Mouse (Mus musculus): ENCODE data around the gene Rhobtb1. TPM values are rescaled to one million over a fixed set of nuclear protein-coding genes. Genes with fewer than 3 reads are reported as not detected.

Gene Rhobtb1
- polyA plus RNA-seq, 1 experiment from 2014 or later: 19.6 TPM

DNA sequence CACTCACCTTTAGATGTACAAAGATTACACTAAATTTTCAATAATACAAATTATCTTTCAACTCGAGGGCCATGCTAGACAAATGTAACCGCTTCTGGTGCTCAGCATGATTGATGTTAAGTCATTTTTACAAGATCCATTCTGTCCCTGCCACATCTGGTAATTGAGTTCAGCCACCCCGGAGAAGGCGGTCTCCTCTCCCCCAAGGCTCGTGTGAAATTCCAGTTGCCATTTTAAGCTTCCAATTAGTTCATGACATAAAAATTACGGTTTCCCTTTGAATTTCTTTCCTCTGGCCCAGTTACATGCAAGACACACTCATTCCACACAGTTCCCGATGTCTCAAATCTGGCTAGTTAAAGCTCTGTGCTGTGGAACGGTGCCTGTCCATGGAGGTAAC is 162.7 kb downstream of the Rhobtb1 start:
- H3K9ac ChIP-seq (ENCODE audit: low read depth, low read length): no peak overlapping the region
- no peak overlapping the region for H3K4me2 ChIP-seq (ENCODE audit: low read depth, low read length)
- H3K27me3 ChIP-seq (ENCODE audit: control insufficient read depth, insufficient read depth, low read depth, low read length): no peaks in the 10 kb centered on the region
- no peaks in the 10 kb centered on the region for H3K9me3 ChIP-seq (replicated peaks; ENCODE audit: control insufficient read depth, low read length)
- H3K4me3 ChIP-seq (ENCODE audit: low read depth, low read length): no peak overlapping the region
- ATAC-seq (ENCODE audit: low read depth): no peak
- WGBS (ENCODE audit: insufficient replicate concordance): 64% methylated on average over 8 of the region's 8 CpGs
- no peaks in the 10 kb centered on the region for H3K4me1 ChIP-seq (ENCODE audit: control insufficient read depth, low read depth, low read length)
- no peak overlapping the region for H3K27ac ChIP-seq (ENCODE audit: low read length)
- no peaks in the 10 kb centered on the region for H3K36me3 ChIP-seq (ENCODE audit: control insufficient read depth, insufficient read depth)

DNA sequence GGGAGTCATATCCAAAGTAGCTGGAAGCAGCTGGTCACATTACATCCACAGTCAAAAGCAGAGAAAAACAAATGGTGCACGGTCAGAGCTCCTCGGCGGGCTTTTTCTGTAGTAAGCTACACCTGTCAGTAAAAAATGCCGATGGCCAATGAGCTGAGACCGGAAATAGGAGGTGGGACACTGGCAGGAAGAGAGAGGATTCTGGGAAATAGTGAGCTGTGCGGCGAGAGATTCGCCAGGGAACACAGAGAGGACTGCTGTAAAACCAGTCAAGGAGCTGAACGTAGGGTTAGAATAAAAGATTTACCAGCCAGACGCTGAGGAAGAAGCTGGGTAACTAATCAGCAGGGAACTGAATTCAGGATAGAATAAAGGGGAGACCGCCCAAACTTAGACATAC is 167.3 kb downstream of the Rhobtb1 start:
- H3K4me3 ChIP-seq (ENCODE audit: low read depth, low read length): no peak overlapping the region
- no peaks in the 10 kb centered on the region for H3K4me1 ChIP-seq (ENCODE audit: control insufficient read depth, low read depth, low read length)
- 73% methylated on average over 11 of the region's 11 CpGs for WGBS (ENCODE audit: insufficient replicate concordance)
- no peak overlapping the region for H3K4me2 ChIP-seq (ENCODE audit: low read depth, low read length)
- H3K36me3 ChIP-seq (ENCODE audit: control insufficient read depth, insufficient read depth): no peaks in the 10 kb centered on the region
- H3K27ac ChIP-seq (ENCODE audit: low read length): no peak overlapping the region
- H3K9ac ChIP-seq (ENCODE audit: low read depth, low read length): no peak overlapping the region
- ATAC-seq (ENCODE audit: low read depth): no peak
- H3K27me3 ChIP-seq (ENCODE audit: control insufficient read depth, insufficient read depth, low read depth, low read length): no peaks in the 10 kb centered on the region
- H3K9me3 ChIP-seq (replicated peaks; ENCODE audit: control insufficient read depth, low read length): no peaks in the 10 kb centered on the region

GRCm38 (mm10) chr10:69320667-69321518 is 169.7 kb downstream of the Rhobtb1 start:
- Histone ChIP-seq H3K4me3 (ENCODE audit: low read depth, low read length) (peak overlapping the region; percentile 30; the same call in 1 of the 2 replicates), H3K36me3 (ENCODE audit: control insufficient read depth, insufficient read depth) (no peaks in the 10 kb centered on the region), H3K27ac (ENCODE audit: low read length) (no peak overlapping the region), H3K9me3 (replicated peaks; ENCODE audit: control insufficient read depth, low read length) (no peaks in the 10 kb centered on the region), H3K9ac (ENCODE audit: low read depth, low read length) (no peak overlapping the region), H3K4me2 (ENCODE audit: low read depth, low read length) (peak overlapping the region; percentile 30; the same call in 1 of the 2 replicates), H3K27me3 (ENCODE audit: control insufficient read depth, insufficient read depth, low read depth, low read length) (no peaks in the 10 kb centered on the region), H3K4me1 (ENCODE audit: control insufficient read depth, low read depth, low read length) (no peaks in the 10 kb centered on the region)
- WGBS (ENCODE audit: insufficient replicate concordance): 34% methylated on average over 21 of the region's 21 CpGs
- peak; percentile 72 for ATAC-seq (ENCODE audit: low read depth)

- WGBS (ENCODE audit: insufficient replicate concordance): 45% methylated on average over 15 of the region's 15 CpGs
- H3K27ac ChIP-seq (ENCODE audit: low read length): no peak overlapping the region
Observed at GRCm38 (mm10) chr10:69321519-69322035, 170.3 kb downstream of the Rhobtb1 start.

DNA sequence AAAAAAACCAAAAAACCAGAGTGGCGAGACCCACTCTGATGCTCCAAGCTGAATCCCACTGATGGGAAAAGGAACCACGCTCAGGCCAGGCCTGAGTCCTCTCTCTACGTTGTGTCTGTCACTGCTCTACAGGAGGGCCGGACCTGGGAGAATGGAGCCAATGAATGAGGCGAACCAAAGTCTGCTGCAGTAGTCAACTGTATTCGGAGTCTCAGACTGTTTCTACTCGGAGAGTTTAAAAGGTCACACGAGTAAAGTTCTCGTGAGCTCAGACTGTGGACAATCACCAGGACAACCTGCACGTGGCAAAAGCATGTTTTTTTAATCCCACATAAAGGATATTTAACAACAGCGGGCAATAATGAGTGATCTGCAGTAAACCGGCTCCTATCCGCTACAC is 172.8 kb downstream of the Rhobtb1 start:
- no peaks in the 10 kb centered on the region for H3K27me3 ChIP-seq (ENCODE audit: control insufficient read depth, insufficient read depth, low read depth, low read length)
- no peak overlapping the region for H3K9ac ChIP-seq (ENCODE audit: low read depth, low read length)
- H3K4me1 ChIP-seq (ENCODE audit: control insufficient read depth, low read depth, low read length): peaks cover 3% of the 10 kb centered on the region
- H3K4me2 ChIP-seq (ENCODE audit: low read depth, low read length): no peak overlapping the region
- ATAC-seq (ENCODE audit: low read depth): no peak
- no peak overlapping the region for H3K4me3 ChIP-seq (ENCODE audit: low read depth, low read length)
- no peaks in the 10 kb centered on the region for H3K9me3 ChIP-seq (replicated peaks; ENCODE audit: control insufficient read depth, low read length)
- H3K27ac ChIP-seq (ENCODE audit: low read length): no peak overlapping the region
- 68% methylated on average over 13 of the region's 13 CpGs for WGBS (ENCODE audit: insufficient replicate concordance)
- no peaks in the 10 kb centered on the region for H3K36me3 ChIP-seq (ENCODE audit: control insufficient read depth, insufficient read depth)

More at GRCm38 (mm10) chr10:69321519-69322035, 170.3 kb downstream of the Rhobtb1 start:
- peak; percentile 78 for ATAC-seq (ENCODE audit: low read depth)
- Histone ChIP-seq H3K36me3 (ENCODE audit: control insufficient read depth, insufficient read depth) (no peaks in the 10 kb centered on the region), H3K27me3 (ENCODE audit: control insufficient read depth, insufficient read depth, low read depth, low read length) (no peaks in the 10 kb centered on the region), H3K4me2 (ENCODE audit: low read depth, low read length) (peak overlapping the region; percentile 34), H3K4me3 (ENCODE audit: low read depth, low read length) (peak overlapping the region; percentile 30; the same call in 1 of the 2 replicates), H3K9me3 (replicated peaks; ENCODE audit: control insufficient read depth, low read length) (no peaks in the 10 kb centered on the region), H3K9ac (ENCODE audit: low read depth, low read length) (no peak overlapping the region), H3K4me1 (ENCODE audit: control insufficient read depth, low read depth, low read length) (no peaks in the 10 kb centered on the region)

DNA sequence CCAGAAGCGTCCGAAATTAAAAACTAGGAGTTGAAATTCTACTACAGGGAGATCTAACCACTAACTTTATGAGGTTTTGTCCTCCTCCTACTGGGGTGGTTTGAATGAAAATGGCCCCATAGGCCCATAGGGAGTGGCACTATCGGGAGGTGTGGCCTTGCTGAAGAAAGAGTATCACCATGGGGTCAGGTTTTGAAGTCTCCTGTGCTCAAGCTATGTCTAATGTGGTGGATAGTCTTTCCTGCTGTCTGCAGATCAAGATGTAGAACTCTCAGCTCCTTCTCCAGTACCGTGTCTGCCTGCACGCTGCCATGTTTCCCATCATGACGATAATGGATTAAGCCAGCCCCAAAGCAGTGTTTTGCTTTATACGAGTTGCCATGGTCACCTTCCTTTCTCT is 173.6 kb downstream of the Rhobtb1 start:
- no peak for ATAC-seq (ENCODE audit: low read depth)
- Histone ChIP-seq H3K27me3 (ENCODE audit: control insufficient read depth, insufficient read depth, low read depth, low read length) (no peaks in the 10 kb centered on the region), H3K4me2 (ENCODE audit: low read depth, low read length) (no peak overlapping the region), H3K36me3 (ENCODE audit: control insufficient read depth, insufficient read depth) (no peaks in the 10 kb centered on the region), H3K9ac (ENCODE audit: low read depth, low read length) (no peak overlapping the region), H3K27ac (ENCODE audit: low read length) (no peak overlapping the region), H3K4me1 (ENCODE audit: control insufficient read depth, low read depth, low read length) (peaks cover 5% of the 10 kb centered on the region), H3K4me3 (ENCODE audit: low read depth, low read length) (no peak overlapping the region), H3K9me3 (replicated peaks; ENCODE audit: control insufficient read depth, low read length) (no peaks in the 10 kb centered on the region)
- whole genome bisulfite sequencing (ENCODE audit: insufficient replicate concordance): 74% methylated on average over 7 of the region's 7 CpGs

- no peak overlapping the region for H3K9ac ChIP-seq (ENCODE audit: low read depth, low read length)
- H3K27me3 ChIP-seq (ENCODE audit: control insufficient read depth, insufficient read depth, low read depth, low read length): no peaks in the 10 kb centered on the region
- no peak overlapping the region for H3K4me3 ChIP-seq (ENCODE audit: low read depth, low read length)
- WGBS (ENCODE audit: insufficient replicate concordance): 68% methylated on average over 3 of the region's 3 CpGs
- H3K9me3 ChIP-seq (replicated peaks; ENCODE audit: control insufficient read depth, low read length): no peaks in the 10 kb centered on the region
- ATAC-seq (ENCODE audit: low read depth): no peak
- peaks cover 5% of the 10 kb centered on the region for H3K4me1 ChIP-seq (ENCODE audit: control insufficient read depth, low read depth, low read length)
- no peak overlapping the region for H3K4me2 ChIP-seq (ENCODE audit: low read depth, low read length)
- no peak overlapping the region for H3K27ac ChIP-seq (ENCODE audit: low read length)
- no peaks in the 10 kb centered on the region for H3K36me3 ChIP-seq (ENCODE audit: control insufficient read depth, insufficient read depth)
Observed at GRCm38 (mm10) chr10:69326433-69326832, 175.2 kb downstream of the Rhobtb1 start.

GRCm38 (mm10) chr10:69327362-69327761 is 176.1 kb downstream of the Rhobtb1 start:
- Histone ChIP-seq H3K9me3 (replicated peaks; ENCODE audit: control insufficient read depth, low read length) (no peaks in the 10 kb centered on the region), H3K4me1 (ENCODE audit: control insufficient read depth, low read depth, low read length) (peaks cover 5% of the 10 kb centered on the region), H3K9ac (ENCODE audit: low read depth, low read length) (no peak overlapping the region), H3K4me3 (ENCODE audit: low read depth, low read length) (no peak overlapping the region), H3K4me2 (ENCODE audit: low read depth, low read length) (no peak overlapping the region), H3K27ac (ENCODE audit: low read length) (no peak overlapping the region), H3K27me3 (ENCODE audit: control insufficient read depth, insufficient read depth, low read depth, low read length) (no peaks in the 10 kb centered on the region), H3K36me3 (ENCODE audit: control insufficient read depth, insufficient read depth) (no peaks in the 10 kb centered on the region)
- no peak for ATAC-seq (ENCODE audit: low read depth)
- WGBS (ENCODE audit: insufficient replicate concordance): 71% methylated on average over 8 of the region's 8 CpGs

GRCm38 (mm10) chr10:69328029-69328655 is 176.9 kb downstream of the Rhobtb1 start:
- no peaks in the 10 kb centered on the region for H3K36me3 ChIP-seq (ENCODE audit: control insufficient read depth, insufficient read depth)
- no peak overlapping the region for H3K27ac ChIP-seq (ENCODE audit: low read length)
- 84% methylated on average over 12 of the region's 12 CpGs for WGBS (ENCODE audit: insufficient replicate concordance)
- peaks cover 5% of the 10 kb centered on the region for H3K4me1 ChIP-seq (ENCODE audit: control insufficient read depth, low read depth, low read length)
- no peak for ATAC-seq (ENCODE audit: low read depth)
- no peaks in the 10 kb centered on the region for H3K27me3 ChIP-seq (ENCODE audit: control insufficient read depth, insufficient read depth, low read depth, low read length)
- H3K4me3 ChIP-seq (ENCODE audit: low read depth, low read length): no peak overlapping the region
- no peak overlapping the region for H3K9ac ChIP-seq (ENCODE audit: low read depth, low read length)
- H3K9me3 ChIP-seq (replicated peaks; ENCODE audit: control insufficient read depth, low read length): no peaks in the 10 kb centered on the region
- H3K4me2 ChIP-seq (ENCODE audit: low read depth, low read length): no peak overlapping the region

Data from liver, embryonic 16.5 days (tissue).